12 mouse cellular contexts compared by ENCODE assay signal in the genomic region with DNA sequence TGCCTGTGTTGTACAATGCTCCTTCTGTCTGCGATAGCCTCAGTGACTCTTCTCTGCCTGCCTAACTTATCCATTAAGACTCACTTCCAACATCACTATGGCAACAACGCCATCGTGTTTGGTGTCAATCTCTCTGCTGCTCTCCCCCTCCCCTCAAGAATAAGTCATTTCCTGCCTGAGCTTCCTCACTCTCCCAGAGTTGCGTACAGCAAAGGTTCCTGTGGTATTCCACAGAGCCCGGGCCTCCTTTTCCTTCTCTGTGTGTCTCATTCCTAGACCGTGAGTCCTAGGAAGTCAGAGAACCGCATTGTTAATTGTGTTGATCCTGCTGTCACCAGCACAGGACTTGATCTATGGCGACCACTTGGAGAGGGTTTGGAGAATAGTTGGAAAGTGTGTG. TPM values are rescaled to one million over a fixed set of nuclear protein-coding genes. Genes with fewer than 3 reads are reported as not detected.
DNase-seq lines count a peak whose midpoint lies in the region; ATAC-seq and TF ChIP-seq lines count a peak whose summit lies in the region.
"Had no signal": no experiment of that assay in that cellular context is flagged by ENCODE, and none has a peak within 500 bp of the region (broad histone marks: within the 10 kb centered on the region; RNA-seq: fewer than 3 reads in every experiment).

No protein-coding gene starts in this region.

- no peak overlapping the region for H3K9ac ChIP-seq in heart, embryonic 15.5 days
- no peak overlapping the region for H3K9ac ChIP-seq in heart, embryonic 11.5 days (ENCODE audit: low read depth, low read length)
- no peak overlapping the region for H3K9ac ChIP-seq in midbrain, embryonic 14.5 days (replicated peaks; ENCODE audit: low read length)
- no peak overlapping the region for H3K9ac ChIP-seq in midbrain, embryonic 16.5 days (ENCODE audit: low read depth, low read length)
- no peak overlapping the region for H3K9ac ChIP-seq in hindbrain, embryonic 14.5 days
- H3K9ac ChIP-seq: liver, embryonic 13.5 days had no signal

- no peak overlapping the region for H3K27ac ChIP-seq in heart, embryonic 15.5 days
- H3K27ac ChIP-seq in heart, embryonic 11.5 days (ENCODE audit: low read depth, low read length) = no peak overlapping the region
- H3K27ac ChIP-seq in midbrain, embryonic 14.5 days (replicated peaks; ENCODE audit: low read depth, low read length) = no peak overlapping the region
- no peak overlapping the region for H3K27ac ChIP-seq in midbrain, embryonic 16.5 days (ENCODE audit: low read length)
- no peak overlapping the region for H3K27ac ChIP-seq in hindbrain, embryonic 14.5 days
- H3K27ac ChIP-seq in layer of hippocampus, adult 2 months = no peak overlapping the region
- H3K27ac ChIP-seq: liver, embryonic 13.5 days had no signal

- DNase-seq in midbrain, embryonic 14.5 days = peak; percentile 20
- DNase-seq in embryo, embryonic 10 days (ENCODE audit: low spot score) = peak; percentile 64
- no peak for DNase-seq in hindbrain, embryonic 14.5 days (ENCODE audit: low spot score)
- DNase-seq in layer of hippocampus, adult 2 months (ENCODE audit: low spot score in 2 of 2) = no peak
- DNase-seq: kidney, adult 9 months; liver, embryonic 13.5 days; thymus, postnatal 25 days had no signal

- H3K4me1 ChIP-seq in heart, embryonic 15.5 days (replicated peaks) = peaks cover 4% of the 10 kb centered on the region
- 0 out of 2 replicates have a peak, but pooled peaks cover 2% of the 10 kb centered on the region for H3K4me1 ChIP-seq in heart, embryonic 11.5 days (ENCODE audit: control insufficient read depth, insufficient read depth, low read length)
- H3K4me1 ChIP-seq in midbrain, embryonic 14.5 days (ENCODE audit: control insufficient read depth, insufficient read depth, low read length) = 0 out of 2 replicates have a peak, but pooled peaks cover 4% of the 10 kb centered on the region
- H3K4me1 ChIP-seq in midbrain, embryonic 16.5 days (ENCODE audit: control insufficient read depth, insufficient read depth, low read length) = no peaks in the 10 kb centered on the region; the same call in 1 of the 2 replicates
- H3K4me1 ChIP-seq in hindbrain, embryonic 14.5 days (replicated peaks; ENCODE audit: control insufficient read depth, insufficient read depth, low read length) = no peaks in the 10 kb centered on the region; the same call in 1 of the 2 replicates

- no peak overlapping the region for H3K4me3 ChIP-seq in heart, embryonic 15.5 days
- H3K4me3 ChIP-seq in heart, embryonic 11.5 days (ENCODE audit: low read depth, low read length) = no peak overlapping the region
- H3K4me3 ChIP-seq in midbrain, embryonic 14.5 days (replicated peaks; ENCODE audit: low read depth, low read length) = no peak overlapping the region
- no peak overlapping the region for H3K4me3 ChIP-seq in midbrain, embryonic 16.5 days (ENCODE audit: low read depth, low read length)
- no peak overlapping the region for H3K4me3 ChIP-seq in hindbrain, embryonic 14.5 days (replicated peaks; ENCODE audit: low read length)
- no peak overlapping the region for H3K4me3 ChIP-seq in layer of hippocampus, adult 2 months
- H3K4me3 ChIP-seq: liver, embryonic 13.5 days had no signal

- TF ChIP-seq CTCF in layer of hippocampus, adult 2 months (conservative IDR thresholded peaks at IDR 0.05) = no peak

- H3K36me3 ChIP-seq in heart, embryonic 15.5 days = no peaks in the 10 kb centered on the region
- no peaks in the 10 kb centered on the region for H3K36me3 ChIP-seq in heart, embryonic 11.5 days (ENCODE audit: control insufficient read depth, insufficient read depth, low read length)
- no peaks in the 10 kb centered on the region for H3K36me3 ChIP-seq in midbrain, embryonic 14.5 days (ENCODE audit: control insufficient read depth, insufficient read depth, low read length)
- no peaks in the 10 kb centered on the region for H3K36me3 ChIP-seq in midbrain, embryonic 16.5 days (ENCODE audit: control insufficient read depth, insufficient read depth, low read length)
- no peaks in the 10 kb centered on the region for H3K36me3 ChIP-seq in hindbrain, embryonic 14.5 days (replicated peaks; ENCODE audit: control insufficient read depth, insufficient read depth)
- H3K36me3 ChIP-seq: liver, embryonic 13.5 days had no signal

- no peak overlapping the region for H3K4me2 ChIP-seq in heart, embryonic 15.5 days
- H3K4me2 ChIP-seq in heart, embryonic 11.5 days = no peak overlapping the region
- no peak overlapping the region for H3K4me2 ChIP-seq in midbrain, embryonic 14.5 days (ENCODE audit: low read length)
- H3K4me2 ChIP-seq in midbrain, embryonic 16.5 days (ENCODE audit: low read length) = no peak overlapping the region
- H3K4me2 ChIP-seq in hindbrain, embryonic 14.5 days (replicated peaks) = no peak overlapping the region
- H3K4me2 ChIP-seq: liver, embryonic 13.5 days had no signal

- WGBS in heart, embryonic 15.5 days = 34% methylated on average over 8 of the region's 8 CpGs
- 32% methylated on average over 8 of the region's 8 CpGs for WGBS in heart, embryonic 11.5 days (ENCODE audit: insufficient replicate concordance)
- 58% methylated on average over 8 of the region's 8 CpGs for WGBS in midbrain, embryonic 14.5 days
- WGBS in midbrain, embryonic 16.5 days = 57% methylated on average over 8 of the region's 8 CpGs
- WGBS in hindbrain, embryonic 14.5 days = 52% methylated on average over 8 of the region's 8 CpGs

- H3K27me3 ChIP-seq in heart, embryonic 15.5 days = 0 out of 2 replicates have a peak, but pooled peaks cover 4% of the 10 kb centered on the region
- no peaks in the 10 kb centered on the region; the same call in 1 of the 2 replicates for H3K27me3 ChIP-seq in heart, embryonic 11.5 days (ENCODE audit: control insufficient read depth, insufficient read depth, low read length)
- H3K27me3 ChIP-seq in midbrain, embryonic 14.5 days (ENCODE audit: control insufficient read depth, insufficient read depth, low read length) = peaks cover 24% of the 10 kb centered on the region
- peaks cover 26% of the 10 kb centered on the region for H3K27me3 ChIP-seq in midbrain, embryonic 16.5 days (ENCODE audit: control insufficient read depth, insufficient read depth, low read depth, low read length)
- H3K27me3 ChIP-seq in hindbrain, embryonic 14.5 days (ENCODE audit: control insufficient read depth, insufficient read depth, low read length) = peaks cover 32% of the 10 kb centered on the region
- H3K27me3 ChIP-seq: liver, embryonic 13.5 days had no signal

- H3K9me3 ChIP-seq in heart, embryonic 15.5 days (replicated peaks) = no peaks in the 10 kb centered on the region
- no peaks in the 10 kb centered on the region for H3K9me3 ChIP-seq in heart, embryonic 11.5 days (replicated peaks; ENCODE audit: control insufficient read depth, low read length)
- no peaks in the 10 kb centered on the region for H3K9me3 ChIP-seq in midbrain, embryonic 14.5 days (ENCODE audit: control insufficient read depth, low read length)
- no peaks in the 10 kb centered on the region for H3K9me3 ChIP-seq in midbrain, embryonic 16.5 days (replicated peaks; ENCODE audit: control insufficient read depth, low read length, poor library complexity, severe bottlenecking)
- no peaks in the 10 kb centered on the region for H3K9me3 ChIP-seq in hindbrain, embryonic 14.5 days (ENCODE audit: control insufficient read depth, low read length)
- H3K9me3 ChIP-seq: liver, embryonic 13.5 days had no signal

- ATAC-seq in heart, embryonic 15.5 days (replicated peaks; ENCODE audit: insufficient number of reproducible peaks, insufficient read depth, low FRiP score, low read depth) = 0 out of 2 replicates have a peak, but pooled peaks have one; percentile 15
- no peak; the same call in 1 of the 2 replicates for ATAC-seq in heart, embryonic 11.5 days (replicated peaks; ENCODE audit: insufficient number of reproducible peaks, low FRiP score, low TSS enrichment)
- ATAC-seq in midbrain, embryonic 14.5 days (ENCODE audit: low FRiP score, low TSS enrichment) = no peak
- ATAC-seq in midbrain, embryonic 16.5 days = no peak
- ATAC-seq in megakaryocyte progenitor cell, adult 5-6 weeks (replicated peaks; ENCODE audit: poor library complexity) = peak; percentile 18; the same call in 1 of the 2 replicates
- ATAC-seq in hindbrain, embryonic 14.5 days (ENCODE audit: low FRiP score) = no peak
- ATAC-seq: forebrain, embryonic 14.5 days had no signal

RNA-seq across cellular contexts. Expression of gene Dock8, which starts 4.4 kb away (rescaled TPM):
- 3.8 and 8.0 TPM in 2 replicates for polyA plus RNA-seq in heart, embryonic 15.5 days (2015; fragmentation: Nextera tagmentation; extraction: Ambion mirVana)
- polyA plus RNA-seq in heart, embryonic 11.5 days (2014; fragmentation: Nextera tagmentation; extraction: Ambion mirVana) = 2.9 and 4.9 TPM in 2 replicates
- polyA plus RNA-seq in midbrain, embryonic 14.5 days (2014; fragmentation: Nextera tagmentation; extraction: Ambion mirVana) = 0.41 and 0.55 TPM in 2 replicates
- polyA plus RNA-seq in midbrain, embryonic 16.5 days (2015; fragmentation: Nextera tagmentation; extraction: Ambion mirVana) = 0.15 and 0.34 TPM in 2 replicates
- total RNA-seq in megakaryocyte progenitor cell, adult 5-6 weeks (2015) = 81.8 and 91.6 TPM in 2 replicates
- 40.7 and 45.9 TPM in 2 replicates for total RNA-seq in megakaryocyte progenitor cell, adult 5-6 weeks (2017)
- polyA plus RNA-seq in hindbrain, embryonic 14.5 days (2014; fragmentation: Nextera tagmentation; extraction: Ambion mirVana) = 0.74 and 1.8 TPM in 2 replicates
- 1 to 10 TPM; 3.0 to 4.5 TPM for total RNA-seq in layer of hippocampus, adult 2 months (2021)

RNA-seq across cellular contexts. Expression of gene Cbwd1, which starts 33.5 kb away (rescaled TPM):
- polyA plus RNA-seq in heart, embryonic 15.5 days (2015; fragmentation: Nextera tagmentation; extraction: Ambion mirVana) = 14.2 and 16.1 TPM in 2 replicates
- polyA plus RNA-seq in heart, embryonic 11.5 days (2014; fragmentation: Nextera tagmentation; extraction: Ambion mirVana) = 15.8 and 20.0 TPM in 2 replicates
- polyA plus RNA-seq in midbrain, embryonic 14.5 days (2014; fragmentation: Nextera tagmentation; extraction: Ambion mirVana) = 12.5 and 15.0 TPM in 2 replicates
- polyA plus RNA-seq in midbrain, embryonic 16.5 days (2015; fragmentation: Nextera tagmentation; extraction: Ambion mirVana) = 12.4 and 14.2 TPM in 2 replicates
- 20.2 and 21.9 TPM in 2 replicates for total RNA-seq in megakaryocyte progenitor cell, adult 5-6 weeks (2015)
- total RNA-seq in megakaryocyte progenitor cell, adult 5-6 weeks (2017) = 41.9 and 44.6 TPM in 2 replicates
- polyA plus RNA-seq in hindbrain, embryonic 14.5 days (2014; fragmentation: Nextera tagmentation; extraction: Ambion mirVana) = 11.4 and 12.7 TPM in 2 replicates
- 10 to 100 TPM; 14.8 to 16.4 TPM for total RNA-seq in layer of hippocampus, adult 2 months (2021)

Comparison
In these comparisons a context has a peak if more than half of its experiments do, and no peak if none do; other contexts are left out.
1. ATAC-seq: peak in heart, embryonic 15.5 days (single experiment) and megakaryocyte progenitor cell, adult 5-6 weeks (single experiment); none in heart, embryonic 11.5 days (single experiment), midbrain, embryonic 14.5 days (single experiment), midbrain, embryonic 16.5 days (single experiment) and hindbrain, embryonic 14.5 days (single experiment).
2. DNase-seq: peak in midbrain, embryonic 14.5 days (single experiment) and embryo, embryonic 10 days (single experiment); none in hindbrain, embryonic 14.5 days (single experiment) and layer of hippocampus, adult 2 months (0 of 2).